Mouse (Mus musculus): ENCODE measurements around the gene Gm1043.
A peak's percentile ranks its signal among the peaks of the same experiment; 100 is the strongest.

Gene Gm1043

DNA sequence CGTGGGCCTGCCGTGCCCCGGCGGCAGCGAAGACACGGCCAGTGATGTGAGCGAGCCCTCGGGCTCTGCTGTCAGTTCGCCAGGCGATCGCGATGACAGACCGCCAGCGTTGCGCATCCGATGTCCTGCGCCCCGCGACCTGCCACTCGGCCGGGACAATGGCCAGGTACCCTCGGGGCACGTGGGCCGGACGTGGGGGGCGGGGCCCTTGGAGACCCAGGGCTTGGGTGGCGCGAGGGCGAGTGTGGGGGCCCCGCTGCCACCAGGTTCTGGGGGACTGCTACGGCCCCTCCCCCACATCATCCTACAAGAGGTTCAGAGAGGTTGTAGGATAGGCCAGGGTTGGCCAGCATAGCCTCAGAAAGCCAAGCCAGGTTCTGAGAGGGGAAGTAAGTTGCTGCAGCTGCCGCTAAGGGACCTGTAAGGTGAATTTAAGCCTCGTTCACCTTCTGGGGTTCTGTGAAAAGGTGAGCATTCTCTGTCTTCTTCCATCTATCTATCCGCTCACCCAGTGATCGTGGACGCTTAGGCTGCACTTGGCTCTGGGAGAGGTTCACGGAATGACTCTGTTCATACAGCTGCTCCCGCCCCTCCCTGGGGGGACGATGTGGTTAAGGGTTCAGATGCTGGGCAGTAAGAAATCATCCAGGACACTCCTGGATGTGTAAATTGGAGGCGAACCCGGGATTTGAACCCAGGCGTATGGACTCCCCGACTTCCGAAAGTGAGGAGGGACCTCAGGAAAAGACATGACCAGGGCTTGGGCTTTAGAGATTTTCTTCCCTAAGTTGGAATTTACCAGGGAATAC lies 157.4 kb downstream of the Gm1043 start:
- no peak for DNase-seq (ENCODE audit: low read depth, low spot score)

DNA sequence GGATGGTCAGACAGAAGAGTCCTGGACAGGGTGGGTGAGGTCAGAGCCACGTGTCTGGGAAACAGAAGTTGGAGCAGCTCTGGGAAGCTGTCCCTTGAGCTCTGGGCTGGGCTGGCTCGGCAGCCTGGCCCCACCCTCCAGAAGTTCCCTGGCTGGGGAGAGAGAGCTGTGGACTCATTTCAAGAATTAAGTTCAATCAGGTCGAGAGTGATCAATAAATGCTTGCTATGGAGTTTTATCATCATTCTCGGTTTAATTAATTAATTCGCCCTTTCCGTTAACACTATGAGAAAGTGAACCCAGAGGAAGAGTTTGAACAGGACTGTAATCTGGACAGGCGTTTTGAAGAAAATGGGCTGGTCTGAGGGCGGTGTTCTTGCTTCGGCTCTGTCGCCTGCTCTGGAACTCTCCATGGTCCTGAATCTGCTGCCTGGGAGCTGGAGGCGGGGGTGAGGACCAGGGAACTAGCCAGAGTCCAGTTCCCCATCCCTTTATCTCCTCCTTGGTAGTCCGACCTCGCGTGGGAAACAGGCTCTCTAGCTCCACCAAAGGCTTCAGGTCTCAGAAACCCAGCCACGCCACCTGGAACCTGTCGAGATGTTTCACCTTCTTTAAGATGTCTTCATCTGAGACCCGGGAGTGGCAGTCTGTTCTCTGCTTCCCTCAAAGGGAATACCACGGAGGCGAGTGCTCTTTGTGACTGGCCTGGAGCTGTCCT lies 158.2 kb downstream of the Gm1043 start:
- DNase-seq (ENCODE audit: low read depth, low spot score), result no peak

DNA sequence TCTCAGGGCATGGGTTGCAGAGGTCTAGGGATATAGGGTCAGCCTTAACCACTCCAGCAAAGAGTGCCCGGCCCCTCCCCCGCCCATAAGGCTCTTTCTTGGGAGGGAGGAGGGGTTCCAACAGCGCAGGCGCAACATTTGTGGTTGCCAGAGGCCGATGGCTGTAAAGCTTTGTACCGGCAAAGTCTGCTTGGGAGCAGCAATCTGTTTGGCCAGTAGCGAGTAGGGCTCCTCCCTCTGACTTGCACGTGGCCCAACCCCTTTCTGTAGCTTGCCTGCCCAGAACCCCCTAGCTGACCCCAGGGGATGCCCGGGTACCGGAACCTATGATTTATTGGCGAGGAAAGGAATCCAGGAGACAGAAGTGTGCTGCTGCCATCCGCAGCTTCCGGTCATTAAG lies 159.0 kb downstream of the Gm1043 start:
- no peak for DNase-seq (ENCODE audit: low read depth, low spot score)

DNA sequence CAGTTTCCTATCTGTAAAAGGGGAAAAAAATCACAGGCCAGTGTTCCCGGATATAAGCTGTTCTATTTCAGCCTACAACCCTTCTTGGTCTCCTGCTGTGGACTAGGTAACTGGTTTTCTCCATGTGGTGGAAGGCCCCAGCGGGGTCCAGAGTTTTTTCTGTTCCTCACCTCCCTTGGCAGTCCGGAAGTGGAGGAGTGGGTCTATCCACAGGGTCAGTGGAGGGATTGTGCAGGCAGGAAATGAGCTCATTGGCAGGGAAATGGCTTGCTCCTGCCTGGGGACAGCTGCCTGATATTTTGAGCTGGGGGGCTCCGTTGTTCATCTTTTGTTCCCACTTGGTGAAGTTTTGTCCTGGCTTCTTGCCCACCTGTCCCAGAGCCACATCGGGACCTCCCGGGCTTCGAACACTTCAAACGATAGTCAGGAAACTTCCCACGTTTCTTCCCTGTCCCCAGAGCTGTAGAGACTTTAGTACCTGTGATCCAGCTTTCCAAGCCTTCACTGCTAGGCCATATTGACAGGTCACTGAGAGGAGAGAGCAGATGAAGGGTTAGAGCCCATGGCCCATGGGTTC lies 159.6 kb downstream of the Gm1043 start:
- DNase-seq (ENCODE audit: low read depth, low spot score), result no peak

DNA sequence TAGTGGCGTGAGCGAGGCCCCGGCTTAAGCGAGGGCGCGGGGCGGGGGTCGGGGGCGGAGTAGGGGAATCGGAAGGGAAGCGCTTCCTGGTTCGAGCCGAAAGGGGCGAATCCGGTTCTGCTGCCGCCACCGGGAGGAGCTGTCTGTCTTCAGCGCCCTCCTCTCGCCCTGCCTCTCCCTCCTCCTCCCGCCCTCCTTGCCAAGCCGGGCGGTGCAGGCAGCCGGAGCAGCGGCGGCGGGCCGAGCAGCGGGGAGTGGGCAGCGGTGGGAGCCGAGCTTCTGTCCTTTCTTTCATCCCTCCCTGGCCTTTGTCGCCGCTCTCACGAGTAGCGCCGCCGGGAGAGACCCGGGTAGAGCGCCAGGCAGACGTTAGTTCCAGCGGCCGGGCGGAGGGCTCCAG lies 160.5 kb downstream of the Gm1043 start:
- DNase-seq (ENCODE audit: low read depth, low spot score), result peak; percentile 84

DNA sequence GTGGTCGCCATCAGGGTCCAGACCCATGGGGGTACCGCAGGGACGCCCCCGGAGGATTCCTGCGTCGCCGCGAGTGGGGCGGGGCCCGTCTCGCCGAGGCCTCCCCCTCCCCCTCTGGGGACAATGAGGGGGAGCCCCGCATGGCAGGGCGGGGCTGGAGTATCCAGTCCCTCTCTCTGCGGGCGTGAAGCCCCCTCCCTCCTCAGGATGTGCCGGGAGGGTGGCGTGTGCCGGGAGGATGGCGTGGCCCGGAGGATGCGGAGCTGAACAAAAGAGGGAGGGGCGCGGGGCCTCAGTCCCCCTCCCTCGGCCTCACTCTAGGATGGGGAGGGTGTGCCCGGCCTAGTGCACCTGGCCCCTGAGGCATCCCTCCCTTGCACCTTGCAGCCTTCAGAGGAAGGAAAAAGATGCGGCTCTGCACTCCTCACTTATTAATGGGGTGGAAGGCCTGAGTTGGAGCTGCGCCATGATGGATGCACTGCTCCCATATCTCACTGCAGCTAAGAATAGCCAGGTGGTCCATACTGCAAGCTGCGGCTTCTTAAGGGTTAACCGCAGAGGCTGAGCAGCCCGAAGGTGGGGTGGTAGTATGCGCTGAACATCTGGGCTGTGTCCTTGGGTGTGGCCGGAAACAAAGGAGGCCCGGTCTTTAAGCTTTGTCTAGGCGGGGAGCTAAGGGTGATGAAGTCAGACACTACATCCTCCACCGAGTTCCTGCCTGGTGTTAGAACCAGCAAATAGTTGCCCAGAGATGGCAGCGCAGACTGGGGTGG lies 161.2 kb downstream of the Gm1043 start:
- DNase-seq (ENCODE audit: low read depth, low spot score), result no peak

DNA sequence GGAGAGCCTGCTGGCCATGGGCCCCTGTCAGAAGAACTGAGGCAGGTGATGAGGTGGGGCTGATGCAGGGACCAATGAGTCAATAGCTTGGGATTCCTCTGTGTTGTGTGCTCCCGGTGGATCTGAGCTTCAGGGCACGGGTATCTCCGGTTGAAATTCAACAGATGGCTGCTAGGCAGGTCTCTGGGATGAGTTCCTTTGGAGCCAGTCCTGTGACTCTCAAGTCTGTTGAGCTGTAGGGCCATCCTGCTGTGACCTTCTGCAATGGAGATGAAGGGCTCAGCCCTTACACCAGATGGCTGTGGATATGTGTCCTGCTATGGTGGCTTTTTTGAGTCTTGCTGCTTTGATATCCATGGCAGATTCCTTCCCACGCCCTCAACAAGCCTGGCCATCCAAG lies 162.3 kb downstream of the Gm1043 start:
- no peak for DNase-seq (ENCODE audit: low read depth, low spot score)

DNA sequence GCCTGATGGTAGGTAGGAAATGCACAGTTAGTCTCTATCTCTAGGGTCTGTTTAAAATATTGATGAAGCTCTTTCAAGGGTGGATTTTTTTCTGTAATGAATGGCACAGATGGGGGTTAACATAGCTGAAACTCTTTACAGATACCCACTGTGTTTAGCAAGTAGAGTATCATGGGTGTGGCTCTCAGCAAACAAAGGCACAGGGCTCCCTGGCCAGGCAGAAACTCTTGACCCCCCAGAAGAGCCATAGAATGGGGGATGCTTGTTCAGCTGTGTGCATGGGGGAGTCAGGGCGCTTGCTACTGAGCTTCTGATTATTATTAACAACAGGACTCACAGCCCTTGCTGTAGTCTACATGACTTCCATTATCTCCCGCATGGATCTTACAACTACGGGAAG lies 163.7 kb downstream of the Gm1043 start:
- DNase-seq (ENCODE audit: low read depth, low spot score), result no peak

DNA sequence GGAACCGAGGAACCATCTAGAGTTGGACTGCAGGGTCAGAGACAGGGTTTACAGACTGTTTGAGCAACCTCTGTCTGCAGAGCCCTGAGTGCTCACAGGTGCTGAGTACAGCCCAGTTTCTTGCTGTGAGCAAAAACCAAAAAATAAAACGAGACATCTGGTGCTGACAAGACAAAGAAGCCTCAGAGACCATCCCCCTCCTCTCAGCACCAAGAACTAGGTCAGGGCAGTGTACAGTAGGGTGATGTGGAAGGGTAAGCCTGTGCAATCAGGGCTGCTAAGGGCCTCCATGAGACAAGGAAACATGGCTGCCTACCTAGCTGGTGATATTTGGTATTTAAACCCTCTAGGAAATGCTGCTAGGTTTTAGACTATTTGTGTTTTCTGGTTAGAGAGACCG lies 166.4 kb downstream of the Gm1043 start:
- no peak for DNase-seq (ENCODE audit: low read depth, low spot score)

DNA sequence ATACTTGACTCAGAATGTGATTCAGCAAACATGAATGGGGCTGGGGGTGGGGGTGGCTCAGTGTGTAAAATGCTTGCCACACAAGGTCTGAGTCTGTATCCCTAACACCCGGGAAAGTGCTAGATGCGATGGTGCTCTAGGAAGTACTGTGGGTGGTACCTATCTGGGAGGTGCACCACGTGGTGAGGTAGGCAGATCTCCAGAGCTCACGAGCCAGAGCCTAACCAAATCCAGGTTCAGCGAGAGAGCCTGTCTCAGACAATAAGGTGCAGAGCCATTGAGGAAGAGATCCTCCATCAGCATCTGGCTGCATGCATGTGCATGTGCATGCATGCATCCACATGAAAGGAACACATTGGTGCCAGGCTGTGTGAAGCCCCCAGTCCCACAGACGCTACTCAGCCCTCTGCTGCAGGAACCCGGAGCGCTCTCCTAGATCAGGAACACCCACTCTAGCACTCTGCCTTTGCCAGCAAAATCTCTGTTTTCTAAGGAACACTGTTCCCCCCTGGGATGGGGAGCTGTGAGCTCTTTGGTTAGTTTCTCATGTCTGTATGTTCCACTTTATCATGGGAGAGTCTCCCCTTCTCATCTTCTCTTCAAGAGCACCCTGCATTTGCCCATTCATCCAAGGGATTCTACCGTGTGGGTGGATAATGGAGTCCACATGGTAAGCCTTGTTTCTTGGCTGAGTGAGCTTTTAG lies 167.1 kb downstream of the Gm1043 start:
- no peak for DNase-seq (ENCODE audit: low read depth, low spot score)

DNA sequence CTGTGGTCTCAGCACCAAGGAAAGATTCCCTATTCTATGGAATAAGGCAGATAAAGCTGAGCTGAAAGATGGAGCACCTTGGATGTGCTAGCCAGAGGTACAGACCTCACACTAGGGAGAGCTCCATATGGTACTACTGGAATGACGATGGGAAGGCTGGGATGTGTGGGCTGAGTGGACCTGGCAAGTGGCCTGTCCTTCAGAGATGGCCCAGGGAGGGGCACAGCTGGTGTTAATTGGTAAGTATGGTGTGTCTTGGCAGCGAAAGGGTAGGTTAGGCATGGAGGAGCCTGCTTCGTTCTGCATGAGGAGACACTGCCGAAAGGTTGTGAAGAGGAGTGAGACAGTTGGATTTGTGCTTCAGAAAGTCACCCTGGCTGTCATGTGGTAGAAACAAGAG lies 169.4 kb downstream of the Gm1043 start:
- DNase-seq (ENCODE audit: low read depth, low spot score), result no peak

DNA sequence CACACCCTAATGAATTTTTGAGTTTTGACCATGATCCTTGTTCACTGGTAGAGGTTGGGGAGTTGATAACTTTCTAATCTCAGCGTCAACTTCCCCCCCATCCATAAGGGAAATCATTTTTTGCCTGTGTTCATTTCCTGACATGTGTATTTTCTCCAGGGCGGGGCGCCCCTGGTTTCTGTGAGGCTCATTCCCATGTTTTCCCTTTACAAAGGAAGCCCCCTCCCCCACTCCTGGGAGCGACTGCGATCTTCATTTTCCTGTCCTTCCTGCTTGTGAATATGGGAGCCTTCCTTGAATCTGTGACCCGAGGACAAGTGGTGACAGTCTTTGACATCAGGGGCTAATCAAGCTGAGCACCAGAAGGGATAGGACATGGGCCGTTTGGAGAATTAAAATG lies 171.7 kb downstream of the Gm1043 start:
- DNase-seq (ENCODE audit: low read depth, low spot score), result no peak

DNA sequence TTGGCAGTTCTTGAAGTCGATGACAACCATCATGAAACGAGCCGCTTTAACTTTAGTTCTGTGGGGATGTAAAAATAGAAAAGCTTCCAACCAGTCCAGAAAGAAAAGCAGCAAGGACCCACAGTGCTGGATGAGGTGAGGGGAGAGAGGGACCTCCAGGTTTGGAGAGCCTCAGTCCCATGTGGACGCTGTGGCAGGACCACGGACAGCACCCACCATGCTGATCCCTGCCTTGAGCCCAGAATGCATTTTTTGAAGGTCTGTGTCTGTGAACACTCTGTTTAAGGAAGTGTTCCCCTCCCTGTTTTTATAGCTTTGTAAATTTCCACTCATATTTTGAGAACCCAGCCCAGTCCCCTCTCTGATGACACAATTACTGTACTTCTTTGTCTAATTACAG lies 172.1 kb downstream of the Gm1043 start:
- DNase-seq (ENCODE audit: low read depth, low spot score), result no peak

DNA sequence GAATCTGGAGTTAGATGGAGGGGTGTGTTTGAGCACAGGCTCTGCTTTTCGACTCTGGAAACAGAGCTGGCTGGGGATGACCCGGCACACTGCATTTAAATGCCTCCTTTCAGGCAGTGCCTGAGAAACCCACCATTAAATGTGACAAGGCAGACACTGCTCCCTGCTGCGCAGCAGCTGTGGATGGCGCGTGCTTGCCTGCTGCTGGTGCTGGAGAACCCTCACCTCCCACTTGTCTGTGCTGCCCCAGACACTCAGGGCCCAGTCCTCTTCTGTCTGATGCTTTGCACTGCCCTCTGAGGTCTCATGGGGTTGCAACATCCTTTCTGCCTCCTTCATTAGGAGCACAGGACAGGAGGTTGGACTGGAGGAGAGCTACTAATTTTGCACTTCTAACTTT lies 176.6 kb downstream of the Gm1043 start:
- DNase-seq (ENCODE audit: low read depth, low spot score), result no peak

DNA sequence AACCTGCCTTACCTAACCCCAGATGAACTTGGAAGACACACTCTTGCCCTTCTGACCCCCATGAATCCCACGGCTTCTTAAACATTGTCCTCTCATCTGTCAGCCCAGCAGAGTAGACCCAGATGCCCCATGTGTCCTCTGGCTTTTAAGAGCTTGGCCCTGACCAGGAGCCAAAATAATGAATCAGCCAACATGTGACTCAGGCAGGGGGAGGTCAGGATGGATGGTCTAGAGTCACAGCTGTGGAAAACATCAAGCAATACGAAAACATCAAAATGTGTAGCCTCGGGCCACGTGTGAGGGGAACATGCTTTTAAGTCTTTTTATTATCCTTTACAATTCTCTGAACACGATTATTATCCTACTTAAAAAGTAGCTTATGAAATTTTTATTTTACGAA lies 178.6 kb downstream of the Gm1043 start:
- no peak for DNase-seq (ENCODE audit: low read depth, low spot score)
